Mouse (Mus musculus): ENCODE results near the gene Gm45808. TPM values are rescaled to one million over a fixed set of nuclear protein-coding genes. Genes with fewer than 3 reads are reported as not detected.
A peak's percentile ranks its signal among the peaks of the same experiment; 100 is the strongest.
"Not testable (repeated sequence)": the region's sequence is repeated elsewhere in the genome, so short reads cannot be mapped to it uniquely, and the experiment has no call there.

Gene Gm45808
- polyA plus RNA-seq, 1 experiment from 2014 or later, result not detected

DNA sequence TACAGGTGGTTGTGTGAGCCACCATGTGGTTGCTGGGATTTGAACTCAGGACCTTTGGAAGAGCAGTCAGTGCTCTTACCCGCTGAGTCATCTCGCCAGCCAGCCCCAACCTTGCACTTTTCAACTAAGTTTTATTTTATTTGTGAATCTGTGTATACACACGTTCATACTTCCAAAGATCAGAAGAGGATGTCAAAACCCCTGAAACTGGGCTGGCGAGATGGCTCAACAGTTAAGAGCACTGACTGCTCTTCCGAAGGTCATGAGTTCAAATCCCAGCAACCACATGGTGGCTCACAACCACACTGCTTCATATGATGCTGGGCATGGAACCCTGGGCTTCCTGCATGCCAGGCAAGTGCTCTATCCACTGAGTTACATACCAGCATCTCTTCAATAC lies 1.6 kb downstream of the Gm45808 start:
- DNase-seq (ENCODE audit: low spot score), result not testable (repeated sequence)
- WGBS, result 95% methylated on average over 5 of the region's 5 CpGs

DNA sequence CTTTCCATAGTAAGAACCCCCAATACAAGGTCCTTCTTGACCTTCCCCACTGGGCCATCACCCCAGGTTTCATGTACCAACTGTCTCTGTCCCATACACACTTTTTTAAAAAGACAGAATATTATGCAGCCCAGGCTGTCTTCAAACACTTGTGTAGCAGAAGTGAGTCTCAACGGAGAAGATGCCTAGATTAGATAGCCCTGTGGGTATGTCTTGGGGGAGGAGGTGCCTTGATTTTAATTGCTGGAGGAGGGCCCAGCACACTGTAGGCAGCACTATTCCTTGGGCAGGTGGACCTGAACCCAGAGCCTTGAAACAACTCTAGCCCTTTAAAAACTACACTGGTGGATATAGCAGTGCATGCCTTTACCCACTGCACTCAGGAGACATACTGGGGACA lies 4.4 kb downstream of the Gm45808 start:
- Histone ChIP-seq H3K27ac (ENCODE audit: low read depth, low read length) (no peak overlapping the region), H3K4me2 (ENCODE audit: low read length) (no peak overlapping the region), H3K36me3 (ENCODE audit: control insufficient read depth, insufficient read depth, low read length) (no peaks in the 10 kb centered on the region), H3K27me3 (replicated peaks; ENCODE audit: control insufficient read depth, insufficient read depth, low read length) (no peaks in the 10 kb centered on the region), H3K4me1 (ENCODE audit: control insufficient read depth, insufficient read depth, low read length) (no peaks in the 10 kb centered on the region), H3K4me3 (ENCODE audit: low read depth, low read length) (no peak overlapping the region), H3K9ac (ENCODE audit: low read length) (no peak overlapping the region), H3K9me3 (replicated peaks; ENCODE audit: control insufficient read depth, low read length) (no peaks in the 10 kb centered on the region)
- no peak for DNase-seq (ENCODE audit: low spot score)
- WGBS, result 97% methylated on average over 1 of the region's 1 CpGs
- ATAC-seq, result no peak

More for the DNA sequence above, 1.6 kb downstream of the Gm45808 start:
- H3K27me3 ChIP-seq (replicated peaks; ENCODE audit: control insufficient read depth, insufficient read depth, low read length); H3K4me1 ChIP-seq (ENCODE audit: control insufficient read depth, insufficient read depth, low read length); H3K27ac ChIP-seq (ENCODE audit: low read depth, low read length); H3K36me3 ChIP-seq (ENCODE audit: control insufficient read depth, insufficient read depth, low read length); H3K4me3 ChIP-seq (ENCODE audit: low read depth, low read length); H3K4me2 ChIP-seq (ENCODE audit: low read length); H3K9ac ChIP-seq (ENCODE audit: low read length); ATAC-seq; H3K9me3 ChIP-seq (replicated peaks; ENCODE audit: control insufficient read depth, low read length): not testable (repeated sequence)

DNA sequence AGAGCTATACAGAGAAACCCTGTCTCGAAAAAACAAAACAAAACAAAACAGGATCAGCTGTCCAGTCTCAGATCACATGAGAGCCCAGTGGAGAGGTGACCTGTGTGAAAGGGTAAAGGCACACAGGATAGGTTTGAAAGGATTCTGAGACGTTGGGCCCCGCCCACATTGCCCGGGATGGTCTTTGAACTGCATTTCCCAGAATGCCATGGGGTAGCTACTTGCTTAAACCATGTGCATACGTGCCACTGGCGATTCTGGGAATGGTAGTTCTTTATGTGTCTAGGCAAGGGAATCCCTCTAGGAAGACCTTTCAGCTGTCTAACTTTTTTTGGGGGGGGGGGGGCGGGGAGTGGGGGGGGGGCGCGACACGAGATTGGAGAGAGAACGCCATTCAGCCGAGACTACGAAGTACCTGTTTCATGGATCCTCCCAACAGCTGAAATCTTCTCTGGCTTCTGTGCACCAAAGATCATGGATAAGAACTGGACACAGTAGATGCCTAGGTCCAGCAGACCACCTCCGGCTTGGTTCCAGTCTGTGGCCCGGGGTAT lies 5.2 kb downstream of the Gm45808 start, which contains the start of gene Tulp2:
Tulp2 (plus strand) TSS at position 504 of the 554 bp plus-strand sequence.
- peak; percentile 91 for ATAC-seq
- WGBS, result 56% methylated on average over 15 of the region's 15 CpGs
- no peaks in the 10 kb centered on the region for H3K9me3 ChIP-seq (replicated peaks; ENCODE audit: control insufficient read depth, low read length)

DNA sequence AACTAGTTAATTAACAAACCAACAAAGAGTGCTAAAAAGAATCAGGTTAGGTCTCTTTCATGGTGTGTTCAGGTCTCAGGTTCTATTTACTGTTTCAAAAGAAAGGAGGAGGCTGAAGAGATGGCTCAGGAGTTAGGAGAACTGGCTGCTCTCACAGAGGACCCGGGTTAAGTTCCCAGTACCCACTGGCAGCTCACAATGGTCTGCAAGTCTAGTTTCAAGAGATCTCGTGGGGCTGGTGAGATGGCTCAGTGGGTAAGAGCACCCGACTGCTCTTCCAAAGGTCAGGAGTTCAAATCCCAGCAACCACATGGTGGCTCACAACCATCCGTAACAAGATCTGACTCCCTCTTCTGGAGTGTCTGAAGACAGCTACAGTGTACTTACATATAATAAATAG lies 6.3 kb downstream of the Gm45808 start:
- not testable (repeated sequence) for H3K36me3 ChIP-seq (ENCODE audit: control insufficient read depth, insufficient read depth, low read length); H3K9ac ChIP-seq (ENCODE audit: low read length); H3K4me2 ChIP-seq (ENCODE audit: low read length); DNase-seq (ENCODE audit: low spot score); H3K4me3 ChIP-seq (ENCODE audit: low read depth, low read length); ATAC-seq; H3K27me3 ChIP-seq (replicated peaks; ENCODE audit: control insufficient read depth, insufficient read depth, low read length); H3K27ac ChIP-seq (ENCODE audit: low read depth, low read length); H3K4me1 ChIP-seq (ENCODE audit: control insufficient read depth, insufficient read depth, low read length); H3K9me3 ChIP-seq (replicated peaks; ENCODE audit: control insufficient read depth, low read length)
- WGBS, result 88% methylated on average over 3 of the region's 4 CpGs

More for the DNA sequence above, 5.2 kb downstream of the Gm45808 start, which contains the start of gene Tulp2:
- Histone ChIP-seq H3K9ac (ENCODE audit: low read length) (no peak within 1 kb of the TSS), H3K4me2 (ENCODE audit: low read length) (no peak within 1 kb of the TSS), H3K4me1 (ENCODE audit: control insufficient read depth, insufficient read depth, low read length) (no peaks in the 10 kb centered on the region), H3K27me3 (replicated peaks; ENCODE audit: control insufficient read depth, insufficient read depth, low read length) (no peaks in the 10 kb centered on the region), H3K4me3 (ENCODE audit: low read depth, low read length) (no peak within 1 kb of the TSS), H3K27ac (ENCODE audit: low read depth, low read length) (no peak within 1 kb of the TSS), H3K36me3 (ENCODE audit: control insufficient read depth, insufficient read depth, low read length) (no peaks in the 10 kb centered on the region)
- peak; percentile 87 for DNase-seq (ENCODE audit: low spot score)

DNA sequence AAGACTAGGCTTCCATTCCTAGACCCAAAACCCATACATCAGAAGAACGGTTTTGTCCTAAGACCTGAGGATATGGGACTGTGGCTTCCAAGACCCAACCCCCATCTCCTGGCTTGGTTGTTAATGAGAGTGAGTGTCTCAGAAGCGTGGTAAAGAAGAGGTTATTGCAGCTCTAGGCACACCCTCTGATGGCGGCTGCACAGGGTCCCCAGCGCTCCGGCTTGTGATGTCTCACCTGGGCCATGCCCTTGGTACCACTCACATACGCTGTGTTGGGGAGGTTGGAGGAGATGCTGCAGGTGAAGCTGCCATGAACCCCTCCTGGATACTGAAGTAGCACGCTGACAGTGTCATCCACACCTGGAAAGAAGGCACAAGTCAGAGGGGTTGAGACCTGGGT lies 7.8 kb downstream of the Gm45808 start:
- H3K9me3 ChIP-seq (replicated peaks; ENCODE audit: control insufficient read depth, low read length), result no peaks in the 10 kb centered on the region
- H3K4me1 ChIP-seq (ENCODE audit: control insufficient read depth, insufficient read depth, low read length), result no peaks in the 10 kb centered on the region
- H3K4me3 ChIP-seq (ENCODE audit: low read depth, low read length), result no peak overlapping the region
- no peak for ATAC-seq
- 96% methylated on average over 7 of the region's 7 CpGs for WGBS
- no peaks in the 10 kb centered on the region for H3K27me3 ChIP-seq (replicated peaks; ENCODE audit: control insufficient read depth, insufficient read depth, low read length)
- no peaks in the 10 kb centered on the region for H3K36me3 ChIP-seq (ENCODE audit: control insufficient read depth, insufficient read depth, low read length)
- DNase-seq (ENCODE audit: low spot score), result no peak
- H3K27ac ChIP-seq (ENCODE audit: low read depth, low read length), result no peak overlapping the region
- H3K9ac ChIP-seq (ENCODE audit: low read length), result no peak overlapping the region
- no peak overlapping the region for H3K4me2 ChIP-seq (ENCODE audit: low read length)

DNA sequence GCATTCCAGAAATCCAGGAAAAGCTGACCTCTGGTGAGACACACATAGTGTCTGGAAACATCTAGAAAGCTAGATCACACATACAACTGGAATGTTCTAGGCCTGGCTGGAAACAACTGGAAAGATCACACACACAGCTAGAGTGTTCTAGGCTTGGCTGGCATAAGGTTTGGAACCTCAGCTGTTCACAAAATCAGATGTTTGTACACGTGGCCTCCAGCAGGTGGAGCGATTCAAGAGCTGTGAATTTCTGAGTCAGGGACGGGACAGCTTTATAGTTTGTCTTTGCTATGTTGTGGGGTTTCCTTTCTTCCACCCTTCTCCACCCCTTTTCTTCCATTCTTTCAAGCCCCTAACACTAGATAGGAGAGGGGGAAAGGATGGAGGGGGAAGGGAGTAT lies 9.6 kb downstream of the Gm45808 start:
- Histone ChIP-seq H3K4me1 (ENCODE audit: control insufficient read depth, insufficient read depth, low read length) (no peaks in the 10 kb centered on the region), H3K36me3 (ENCODE audit: control insufficient read depth, insufficient read depth, low read length) (no peaks in the 10 kb centered on the region), H3K27ac (ENCODE audit: low read depth, low read length) (no peak overlapping the region), H3K4me3 (ENCODE audit: low read depth, low read length) (no peak overlapping the region), H3K9me3 (replicated peaks; ENCODE audit: control insufficient read depth, low read length) (no peaks in the 10 kb centered on the region), H3K4me2 (ENCODE audit: low read length) (no peak overlapping the region), H3K27me3 (replicated peaks; ENCODE audit: control insufficient read depth, insufficient read depth, low read length) (no peaks in the 10 kb centered on the region), H3K9ac (ENCODE audit: low read length) (no peak overlapping the region)
- ATAC-seq (0 out of 2 replicates have a peak, but pooled peaks have one; percentile 52), DNase-seq (ENCODE audit: low spot score) (peak; percentile 84)
- 5% methylated on average over 3 of the region's 3 CpGs for WGBS

DNA sequence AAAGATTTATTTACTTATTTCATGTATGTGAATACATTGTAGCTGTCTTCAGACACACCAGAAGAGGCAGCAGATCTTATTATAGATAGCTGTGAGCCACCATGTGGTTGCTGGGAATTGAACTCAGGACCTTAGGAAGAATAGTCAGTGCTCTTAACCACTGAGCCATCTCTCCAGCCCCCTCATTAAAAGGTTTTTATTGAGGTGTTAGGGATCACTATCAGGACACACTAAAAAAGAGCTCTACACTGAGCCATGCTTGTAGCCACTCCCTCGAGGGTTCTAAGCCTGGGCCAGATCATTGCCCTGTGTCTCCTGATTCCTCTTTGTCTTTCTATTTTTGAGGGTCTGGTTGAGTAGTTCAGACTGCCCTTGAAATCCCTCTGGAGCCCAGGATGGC lies 10.2 kb downstream of the Gm45808 start:
- Histone ChIP-seq H3K4me2 (ENCODE audit: low read length) (no peak overlapping the region), H3K9me3 (replicated peaks; ENCODE audit: control insufficient read depth, low read length) (no peaks in the 10 kb centered on the region), H3K36me3 (ENCODE audit: control insufficient read depth, insufficient read depth, low read length) (no peaks in the 10 kb centered on the region), H3K27me3 (replicated peaks; ENCODE audit: control insufficient read depth, insufficient read depth, low read length) (no peaks in the 10 kb centered on the region), H3K9ac (ENCODE audit: low read length) (no peak overlapping the region), H3K4me3 (ENCODE audit: low read depth, low read length) (no peak overlapping the region), H3K4me1 (ENCODE audit: control insufficient read depth, insufficient read depth, low read length) (no peaks in the 10 kb centered on the region), H3K27ac (ENCODE audit: low read depth, low read length) (no peak overlapping the region)
- ATAC-seq (no peak), DNase-seq (ENCODE audit: low spot score) (no peak)
- WGBS, result 54% methylated on average over 1 of the region's 1 CpGs

DNA sequence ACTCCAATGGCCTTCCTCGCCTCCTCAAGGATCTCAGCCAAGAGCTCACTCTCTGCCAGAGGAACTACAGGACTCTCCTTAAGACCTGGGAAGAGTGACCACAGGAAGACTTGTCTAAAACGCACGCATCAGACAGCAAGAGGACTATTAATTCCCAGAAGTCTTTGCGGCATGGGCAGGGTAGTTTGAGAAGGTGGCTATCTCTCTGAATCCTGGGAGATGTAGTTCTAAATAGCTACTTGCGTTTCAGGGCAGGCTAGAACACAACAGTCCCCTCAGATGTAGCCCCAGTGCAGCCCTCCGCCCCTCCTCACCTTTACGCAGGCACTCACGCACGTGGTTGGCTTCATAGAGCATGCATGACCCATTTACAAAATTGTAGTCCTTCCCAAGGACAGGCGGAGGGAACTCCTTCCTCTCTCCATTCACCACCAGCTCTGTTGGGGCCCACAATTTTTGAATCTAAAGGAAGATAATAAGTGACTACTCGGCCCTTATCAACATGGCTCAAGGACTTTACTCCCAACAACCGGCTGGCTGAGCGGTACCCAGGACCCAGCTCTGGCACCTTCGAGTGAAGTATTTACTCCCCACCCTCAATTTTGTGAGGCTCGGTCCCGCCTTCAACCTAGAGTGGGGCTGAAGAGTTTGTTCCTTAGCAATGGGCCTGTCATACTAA lies 11.2 kb downstream of the Gm45808 start:
- 71% methylated on average over 16 of the region's 16 CpGs for WGBS
- DNase-seq (ENCODE audit: low spot score), result peak; percentile 49

DNA sequence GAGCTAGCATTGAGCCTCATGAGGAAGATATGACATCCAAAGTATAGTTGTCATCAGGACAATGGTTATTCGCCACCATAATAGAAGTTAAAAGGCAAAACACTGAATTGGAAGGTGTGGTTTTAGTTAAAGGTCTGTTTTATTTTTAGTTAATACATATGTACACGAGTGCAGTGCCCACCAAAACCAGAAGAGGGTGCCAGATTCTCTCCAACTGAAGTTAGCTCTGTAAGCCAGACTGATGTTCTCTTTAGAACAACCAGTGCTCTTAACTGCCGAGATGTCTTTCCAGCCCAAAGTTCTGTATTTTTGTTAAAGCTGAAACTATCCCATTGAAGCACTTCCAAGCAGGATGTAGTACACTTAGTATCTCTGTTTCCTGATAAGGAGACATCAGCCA lies 15.7 kb downstream of the Gm45808 start:
- no peak overlapping the region for H3K27ac ChIP-seq (ENCODE audit: low read depth, low read length)
- WGBS, result 5% methylated on average over 3 of the region's 3 CpGs
- no peak overlapping the region for H3K9ac ChIP-seq (ENCODE audit: low read length)
- no peaks in the 10 kb centered on the region for H3K36me3 ChIP-seq (ENCODE audit: control insufficient read depth, insufficient read depth, low read length)
- ATAC-seq (no peak), DNase-seq (ENCODE audit: low spot score) (peak; percentile 88)
- H3K9me3 ChIP-seq (replicated peaks; ENCODE audit: control insufficient read depth, low read length), result no peaks in the 10 kb centered on the region
- H3K4me1 ChIP-seq (ENCODE audit: control insufficient read depth, insufficient read depth, low read length), result peaks cover 3% of the 10 kb centered on the region; the same call in 1 of the 2 replicates
- no peaks in the 10 kb centered on the region for H3K27me3 ChIP-seq (replicated peaks; ENCODE audit: control insufficient read depth, insufficient read depth, low read length)
- H3K4me2 ChIP-seq (ENCODE audit: low read length), result no peak overlapping the region
- no peak overlapping the region for H3K4me3 ChIP-seq (ENCODE audit: low read depth, low read length)

More for the DNA sequence above, 11.2 kb downstream of the Gm45808 start:
- peak overlapping the region; percentile 25; the same call in 1 of the 2 replicates for H3K9ac ChIP-seq (ENCODE audit: low read length)
- no peak overlapping the region for H3K27ac ChIP-seq (ENCODE audit: low read depth, low read length)
- H3K27me3 ChIP-seq (replicated peaks; ENCODE audit: control insufficient read depth, insufficient read depth, low read length), result no peaks in the 10 kb centered on the region
- H3K4me1 ChIP-seq (ENCODE audit: control insufficient read depth, insufficient read depth, low read length), result no peaks in the 10 kb centered on the region
- no peak overlapping the region for H3K4me2 ChIP-seq (ENCODE audit: low read length)
- H3K4me3 ChIP-seq (ENCODE audit: low read depth, low read length), result no peak overlapping the region
- ATAC-seq, result no peak
- no peaks in the 10 kb centered on the region for H3K36me3 ChIP-seq (ENCODE audit: control insufficient read depth, insufficient read depth, low read length)
- H3K9me3 ChIP-seq (replicated peaks; ENCODE audit: control insufficient read depth, low read length), result no peaks in the 10 kb centered on the region

Measured in forebrain, embryonic 14.5 days (tissue).